Mouse (Mus musculus) ES-Bruce4 (cell line): ENCODE measurements around the gene Bmp2k. TPM values are rescaled to one million over a fixed set of nuclear protein-coding genes. Genes with fewer than 3 reads are reported as not detected.

Experiments
- H3K27ac ChIP-seq: 2 replicates; pipeline ENCODE4 v1.5.1; 2012; ENCODE audit warnings: low read length, inconsistent platforms; ENCODE audit not compliant: insufficient read depth
- H3K27me3 ChIP-seq: 2 replicates; pipeline ENCODE4 v1.6.1; 2012; ENCODE audit warnings: mild to moderate bottlenecking, low read length, inconsistent platforms; ENCODE audit not compliant: control insufficient read depth, poor library complexity, insufficient read depth, severe bottlenecking
- H3K36me3 ChIP-seq: 2 replicates; pipeline ENCODE4 v1.6.1; 2012; ENCODE audit warnings: inconsistent platforms, mild to moderate bottlenecking, low read length, moderate library complexity; ENCODE audit not compliant: control insufficient read depth, poor library complexity, insufficient read depth, severe bottlenecking
- H3K4me1 ChIP-seq: one replicate; pipeline ENCODE4 v1.8.1; 2011; ENCODE audit warnings: low read length; ENCODE audit not compliant: control insufficient read depth, insufficient read depth
- H3K4me3 ChIP-seq: 2 replicates; pipeline ENCODE4 v1.5.1; 2011; ENCODE audit warnings: low read depth, mild to moderate bottlenecking, low read length
- H3K9ac ChIP-seq: 2 replicates; pipeline ENCODE4 v1.6.1; 2012; ENCODE audit warnings: low read depth, mild to moderate bottlenecking, inconsistent platforms; ENCODE audit not compliant: poor library complexity, severe bottlenecking
- H3K9me3 ChIP-seq: replicated peaks from 2 replicates; pipeline ENCODE4 v1.6.1; 2012; ENCODE audit warnings: mild to moderate bottlenecking, low read length, inconsistent platforms; ENCODE audit not compliant: control insufficient read depth, poor library complexity, insufficient read depth, severe bottlenecking
- CTCF ChIP-seq: IDR thresholded peaks from one replicate; pipeline ENCODE4 v1.8.1; 2011; ENCODE audit warnings: low read depth, low read length
- EP300 ChIP-seq: IDR thresholded peaks from 2 replicates; pipeline ENCODE4 v1.6.1; 2011; ENCODE audit warnings: low read depth, low read length; ENCODE audit not compliant: insufficient read depth
- POLR2A ChIP-seq: IDR thresholded peaks from one replicate; pipeline ENCODE4 v1.8.1; 2011; ENCODE audit warnings: low read length; ENCODE audit not compliant: insufficient read depth
- polyA plus RNA-seq: library from polyadenylated mRNA; stranded (reverse); fragments of >200 nt; gene quantifications from 2 replicates; pipeline ENCODE4 v1.2.4, GENCODE M21; 2011; ENCODE audit warnings: low read depth; ENCODE audit not compliant: missing spikeins, insufficient read depth, insufficient read length

The Bmp2k gene
- 8.4 and 10.3 TPM in 2 replicates for polyA plus RNA-seq

GRCm38 (mm10) chr5:96997310-96997801 lies at the start of gene Bmp2k:
TSS of gene Bmp2k (plus strand) at chr5:96997689.
- peak within 1 kb of the TSS; percentile 66 for H3K9ac ChIP-seq

GRCm38 (mm10) chr5:96948856-96949527 lies 48.5 kb upstream of the Bmp2k start:
- no peaks in the 10 kb centered on the region for H3K4me1 ChIP-seq
- no peaks in the 10 kb centered on the region for H3K36me3 ChIP-seq
- no peak overlapping the region for H3K9ac ChIP-seq
- no peaks in the 10 kb centered on the region for H3K27me3 ChIP-seq
- H3K4me3 ChIP-seq: no peak overlapping the region
- no peak overlapping the region for H3K27ac ChIP-seq
- TF ChIP-seq CTCF: no peak
- no peak for TF ChIP-seq POLR2A
- TF ChIP-seq EP300: no peak
- H3K9me3 ChIP-seq: no peaks in the 10 kb centered on the region

More at GRCm38 (mm10) chr5:96997310-96997801, at the start of gene Bmp2k:
- TF ChIP-seq EP300 (no peak), POLR2A (no peak), CTCF (no peak)
- H3K36me3 ChIP-seq: no peaks in the 10 kb centered on the region
- H3K9me3 ChIP-seq: no peaks in the 10 kb centered on the region
- no peaks in the 10 kb centered on the region for H3K4me1 ChIP-seq
- H3K27ac ChIP-seq: peak within 1 kb of the TSS; percentile 26; the same call in 1 of the 2 replicates
- peak within 1 kb of the TSS; percentile 92 for H3K4me3 ChIP-seq
- H3K27me3 ChIP-seq: no peaks in the 10 kb centered on the region

- H3K27ac ChIP-seq: no peak overlapping the region
- no peak overlapping the region for H3K9ac ChIP-seq
- H3K4me1 ChIP-seq: no peaks in the 10 kb centered on the region
- H3K4me3 ChIP-seq: no peak overlapping the region
- H3K27me3 ChIP-seq: no peaks in the 10 kb centered on the region
- no peaks in the 10 kb centered on the region for H3K36me3 ChIP-seq
- TF ChIP-seq EP300 (no peak), CTCF (no peak), POLR2A (no peak)
- H3K9me3 ChIP-seq: no peaks in the 10 kb centered on the region
Observed at GRCm38 (mm10) chr5:96949839-96950666, 47.4 kb upstream of the Bmp2k start.

GRCm38 (mm10) chr5:96950667-96951492 lies 46.6 kb upstream of the Bmp2k start:
- H3K9ac ChIP-seq: no peak overlapping the region
- no peaks in the 10 kb centered on the region for H3K36me3 ChIP-seq
- H3K4me1 ChIP-seq: no peaks in the 10 kb centered on the region
- no peak overlapping the region for H3K27ac ChIP-seq
- H3K27me3 ChIP-seq: no peaks in the 10 kb centered on the region
- no peak overlapping the region for H3K4me3 ChIP-seq
- TF ChIP-seq POLR2A (no peak), EP300 (no peak), CTCF (no peak)
- H3K9me3 ChIP-seq: no peaks in the 10 kb centered on the region

GRCm38 (mm10) chr5:96951493-96952105 lies 45.9 kb upstream of the Bmp2k start:
- H3K27me3 ChIP-seq: no peaks in the 10 kb centered on the region
- H3K27ac ChIP-seq: no peak overlapping the region
- TF ChIP-seq CTCF (no peak), EP300 (no peak), POLR2A (no peak)
- no peak overlapping the region for H3K4me3 ChIP-seq
- no peaks in the 10 kb centered on the region for H3K4me1 ChIP-seq
- H3K9ac ChIP-seq: no peak overlapping the region
- no peaks in the 10 kb centered on the region for H3K36me3 ChIP-seq
- no peaks in the 10 kb centered on the region for H3K9me3 ChIP-seq
